Mouse (Mus musculus): ENCODE data around the gene Efcab3. TPM values are rescaled to one million over a fixed set of nuclear protein-coding genes. Genes with fewer than 3 reads are reported as not detected.
"Not testable (repeated sequence)": the region's sequence is repeated elsewhere in the genome, so short reads cannot be mapped to it uniquely, and the experiment has no call there.

Gene Efcab3
- total RNA-seq (2021) = 0.44 and 0.94 TPM in 2 replicates
- long read RNA-seq, experiment 1 = 0 reads
- long read RNA-seq, experiment 2 = 0 reads

GRCm38 (mm10) chr11:105063292-105063691 is at the start of gene Efcab3:
Gene Efcab3 (plus strand): TSS chr11:105063592.
- DNase-seq = no peak

GRCm38 (mm10) chr11:105021071-105021470 is 42.3 kb upstream of the Efcab3 start:
- DNase-seq = peak; percentile 24

GRCm38 (mm10) chr11:105028744-105029348 is 34.5 kb upstream of the Efcab3 start:
- peak; percentile 40 for DNase-seq

- no peak for DNase-seq
These were observed 33.9 kb upstream of the Efcab3 start for GRCm38 (mm10) chr11:105029525-105029924.

GRCm38 (mm10) chr11:105030229-105030628 is 33.2 kb upstream of the Efcab3 start:
- no peak for DNase-seq

GRCm38 (mm10) chr11:105031103-105031502 is 32.3 kb upstream of the Efcab3 start:
- DNase-seq = no peak

GRCm38 (mm10) chr11:105035081-105035480 is 28.3 kb upstream of the Efcab3 start:
- no peak for DNase-seq

GRCm38 (mm10) chr11:105112448-105112847 is 49.1 kb downstream of the Efcab3 start:
- DNase-seq = not testable (repeated sequence)

- no peak for DNase-seq
These were observed 54.4 kb downstream of the Efcab3 start for GRCm38 (mm10) chr11:105117814-105118213.

GRCm38 (mm10) chr11:105120551-105121061 is 57.2 kb downstream of the Efcab3 start:
- no peak for DNase-seq

GRCm38 (mm10) chr11:105121792-105122191 is 58.4 kb downstream of the Efcab3 start:
- DNase-seq = not testable (repeated sequence)

GRCm38 (mm10) chr11:105123986-105124385 is 60.6 kb downstream of the Efcab3 start:
- DNase-seq = peak; percentile 72

- peak; percentile 92 for DNase-seq
These were observed 62.5 kb downstream of the Efcab3 start, which contains the start of gene Mettl2 for GRCm38 (mm10) chr11:105125735-105126519. Gene Mettl2 (plus strand): TSS chr11:105126425.

GRCm38 (mm10) chr11:105126520-105127029 is 63.2 kb downstream of the Efcab3 start:
- DNase-seq = peak; percentile 31

- no peak for DNase-seq
These were observed 72.3 kb downstream of the Efcab3 start for GRCm38 (mm10) chr11:105135692-105136091.

GRCm38 (mm10) chr11:105137255-105137654 is 73.9 kb downstream of the Efcab3 start:
- not testable (repeated sequence) for DNase-seq

GRCm38 (mm10) chr11:105140512-105140911 is 77.1 kb downstream of the Efcab3 start:
- DNase-seq = not testable (repeated sequence)

- DNase-seq = no peak
These were observed 77.7 kb downstream of the Efcab3 start for GRCm38 (mm10) chr11:105141115-105141514.

GRCm38 (mm10) chr11:105143564-105143963 is 80.2 kb downstream of the Efcab3 start:
- DNase-seq = no peak

- no peak for DNase-seq
These were observed 80.7 kb downstream of the Efcab3 start for GRCm38 (mm10) chr11:105144084-105144483.

- DNase-seq = peak; percentile 41
These were observed 81.3 kb downstream of the Efcab3 start for GRCm38 (mm10) chr11:105144508-105145210.

GRCm38 (mm10) chr11:105145211-105145610 is 81.8 kb downstream of the Efcab3 start:
- no peak for DNase-seq
